Mouse (Mus musculus) small intestine, adult 2 months (tissue): Measurements from ENCODE around the gene Smyd3. TPM values are rescaled to one million over a fixed set of nuclear protein-coding genes. Genes with fewer than 3 reads are reported as not detected.

Experiments
- H3K27ac ChIP-seq: fragments of 200-500 bp; 2 replicates; pipeline ENCODE4 v1.5.1; 2012; ENCODE audit warnings: low read depth, low read length, control low read depth, inconsistent platforms; ENCODE audit not compliant: insufficient read depth
- H3K27me3 ChIP-seq: fragments of 200-500 bp; 2 replicates; pipeline ENCODE4 v1.6.1; 2012; ENCODE audit warnings: mild to moderate bottlenecking, moderate library complexity, low read length, inconsistent platforms; ENCODE audit not compliant: control insufficient read depth, insufficient read depth
- H3K36me3 ChIP-seq: fragments of 200-500 bp; 2 replicates; pipeline ENCODE4 v1.6.1; 2012; ENCODE audit warnings: mild to moderate bottlenecking, low read length, control low read depth, inconsistent platforms; ENCODE audit not compliant: control insufficient read depth, insufficient read depth
- H3K4me1 ChIP-seq: fragments of 200-500 bp; 2 replicates; pipeline ENCODE4 v1.6.1; 2012; ENCODE audit warnings: low read length, inconsistent platforms, mixed read lengths; ENCODE audit not compliant: control insufficient read depth, insufficient read depth, insufficient read length
- H3K4me3 ChIP-seq: fragments of 200-500 bp; 2 replicates; pipeline ENCODE4 v1.5.1; 2012; ENCODE audit warnings: low read depth, mild to moderate bottlenecking, control low read depth, inconsistent platforms, low read length, moderate library complexity
- CTCF ChIP-seq: fragments of 200-500 bp; IDR thresholded peaks from 2 replicates; pipeline ENCODE4 v1.5.1; 2012; ENCODE audit warnings: low read depth, mild to moderate bottlenecking, control low read depth, inconsistent platforms, low read length, moderate library complexity, mixed read lengths; ENCODE audit not compliant: insufficient replicate concordance, insufficient read length; ENCODE audit errors: extremely low read depth
- POLR2A ChIP-seq: fragments of 200-500 bp; IDR thresholded peaks from 2 replicates; pipeline ENCODE4 v1.6.1; 2012; ENCODE audit warnings: low read depth, mild to moderate bottlenecking, control low read depth, inconsistent platforms, low read length, moderate library complexity
- WGBS: fragments of 180-500 bp; shearing (Covaris S2); methylation state at CpG from one replicate; pipeline ENCODE4 v1.1.7; 2018; 5-methylcytosine and 5-hydroxymethylcytosine counted together
- polyA plus RNA-seq: library from polyadenylated mRNA; depleted of rRNA; stranded (reverse); fragments of >200 nt; gene quantifications from 2 replicates; pipeline ENCODE4 v1.2.3, GENCODE M21; 2012

Gene Smyd3
- polyA plus RNA-seq, 1 experiment = 1.1 TPM

DNA sequence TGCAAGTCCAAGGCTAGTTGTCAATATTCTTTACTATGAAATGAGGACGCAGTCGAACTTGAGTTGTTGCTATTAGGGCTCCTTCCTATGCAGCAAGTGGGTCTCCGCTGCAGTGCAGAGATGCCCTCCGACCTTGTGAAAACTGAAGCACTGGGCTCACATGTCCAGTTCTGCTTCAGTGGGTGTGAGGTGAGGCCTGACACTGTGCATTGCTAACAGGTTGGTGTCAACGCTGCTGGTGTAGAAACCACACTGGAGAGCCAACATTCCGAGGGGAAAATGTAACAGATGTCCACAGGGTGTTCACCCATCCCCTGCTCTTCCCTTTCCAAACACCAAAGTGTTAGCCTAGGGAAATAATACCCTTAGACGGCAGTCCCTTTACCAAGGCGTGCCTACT is 43.1 kb downstream of the Smyd3 start:
- Histone ChIP-seq H3K4me3 (no peak overlapping the region), H3K36me3 (no peaks in the 10 kb centered on the region), H3K4me1 (0 out of 2 replicates have a peak, but pooled peaks cover 1% of the 10 kb centered on the region), H3K27ac (no peak overlapping the region), H3K27me3 (no peaks in the 10 kb centered on the region)
- no peak for TF ChIP-seq CTCF
- TF ChIP-seq POLR2A = no peak
- 91% methylated on average over 8 of the region's 8 CpGs for WGBS

DNA sequence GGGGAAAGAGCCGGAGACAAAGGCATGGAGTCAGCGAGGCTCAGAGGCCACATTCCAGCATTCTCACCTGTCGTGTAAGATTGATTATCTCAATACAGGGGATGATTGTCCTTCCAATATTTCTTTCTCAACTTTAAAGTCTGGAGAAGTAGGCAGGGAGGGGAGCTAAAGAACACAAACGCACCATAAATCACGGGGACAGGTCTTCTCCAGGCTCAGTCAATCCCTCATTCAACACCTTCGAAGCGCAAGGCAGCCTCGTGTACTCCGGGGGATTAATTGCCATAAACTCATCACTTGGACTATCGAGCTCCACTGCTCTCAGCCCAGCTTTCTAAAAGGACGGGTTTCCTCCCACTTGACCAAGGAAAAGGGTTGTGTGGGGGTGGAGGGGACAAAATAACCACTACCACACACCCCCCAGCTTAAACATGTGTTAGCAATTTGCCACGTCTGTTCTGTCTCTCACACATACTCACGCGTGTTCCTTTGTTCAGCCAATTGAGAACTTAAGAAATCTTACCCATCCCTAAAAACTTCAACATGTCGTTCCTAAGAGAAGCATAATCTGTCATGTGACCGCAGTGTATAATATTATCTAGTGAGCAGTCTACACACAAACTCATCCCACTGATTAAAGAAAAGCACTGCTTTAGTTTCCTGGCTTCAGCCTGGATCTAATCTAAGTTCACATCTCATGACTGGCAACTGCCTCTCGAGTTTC is 43.8 kb downstream of the Smyd3 start:
- H3K4me1 ChIP-seq = no peaks in the 10 kb centered on the region
- H3K4me3 ChIP-seq = no peak overlapping the region
- no peak overlapping the region for H3K27ac ChIP-seq
- H3K27me3 ChIP-seq = no peaks in the 10 kb centered on the region
- WGBS = 79% methylated on average over 17 of the region's 17 CpGs
- TF ChIP-seq CTCF (no peak), POLR2A (no peak)
- no peaks in the 10 kb centered on the region for H3K36me3 ChIP-seq

DNA sequence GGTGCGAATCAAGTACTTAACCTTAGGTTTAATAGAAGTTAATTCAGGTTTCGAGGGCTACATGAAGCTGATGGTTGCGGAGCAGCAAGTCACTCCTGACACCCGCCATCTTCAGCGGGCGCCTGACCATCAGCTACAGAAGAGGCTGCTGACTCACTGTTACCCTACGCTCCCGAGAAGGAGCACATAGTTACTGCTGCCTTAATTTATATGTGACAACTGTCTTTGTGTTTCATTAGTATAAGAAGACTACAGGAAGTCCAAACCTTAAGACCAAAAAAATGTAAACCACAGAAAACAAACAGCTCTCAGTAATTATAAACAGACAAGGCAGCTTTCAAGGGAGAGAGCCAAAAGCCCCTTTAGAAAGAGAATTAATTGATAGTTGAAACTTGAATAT is 49.9 kb downstream of the Smyd3 start:
- no peak overlapping the region for H3K27ac ChIP-seq
- TF ChIP-seq POLR2A = no peak
- TF ChIP-seq CTCF = no peak
- 85% methylated on average over 8 of the region's 8 CpGs for WGBS
- no peaks in the 10 kb centered on the region for H3K36me3 ChIP-seq
- no peak overlapping the region for H3K4me3 ChIP-seq
- H3K4me1 ChIP-seq = no peaks in the 10 kb centered on the region
- H3K27me3 ChIP-seq = no peaks in the 10 kb centered on the region

DNA sequence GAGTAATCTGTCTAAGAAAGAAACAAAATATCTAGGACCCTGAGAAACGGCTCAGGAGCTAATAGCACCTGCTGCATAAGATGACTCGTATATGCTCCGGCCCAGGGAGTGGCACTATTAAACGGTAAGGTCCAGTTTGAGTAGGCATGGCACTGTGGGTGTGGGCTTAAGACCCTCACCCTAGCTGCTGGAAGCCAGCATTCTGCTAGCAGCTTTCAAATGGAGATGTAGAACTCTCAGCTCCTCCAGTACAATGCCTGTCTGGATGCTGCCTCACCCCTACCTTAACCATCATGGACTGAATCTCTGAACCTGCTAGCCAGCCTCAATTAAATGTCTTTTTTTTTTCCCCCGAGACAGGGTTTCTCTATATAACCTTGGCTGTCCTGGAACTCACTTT is 55.5 kb downstream of the Smyd3 start:
- 68% methylated on average over 5 of the region's 5 CpGs for WGBS
- H3K36me3 ChIP-seq = no peaks in the 10 kb centered on the region
- TF ChIP-seq CTCF (no peak), POLR2A (no peak)
- H3K27me3 ChIP-seq = no peaks in the 10 kb centered on the region
- no peak overlapping the region for H3K4me3 ChIP-seq
- H3K27ac ChIP-seq = no peak overlapping the region
- no peaks in the 10 kb centered on the region for H3K4me1 ChIP-seq

DNA sequence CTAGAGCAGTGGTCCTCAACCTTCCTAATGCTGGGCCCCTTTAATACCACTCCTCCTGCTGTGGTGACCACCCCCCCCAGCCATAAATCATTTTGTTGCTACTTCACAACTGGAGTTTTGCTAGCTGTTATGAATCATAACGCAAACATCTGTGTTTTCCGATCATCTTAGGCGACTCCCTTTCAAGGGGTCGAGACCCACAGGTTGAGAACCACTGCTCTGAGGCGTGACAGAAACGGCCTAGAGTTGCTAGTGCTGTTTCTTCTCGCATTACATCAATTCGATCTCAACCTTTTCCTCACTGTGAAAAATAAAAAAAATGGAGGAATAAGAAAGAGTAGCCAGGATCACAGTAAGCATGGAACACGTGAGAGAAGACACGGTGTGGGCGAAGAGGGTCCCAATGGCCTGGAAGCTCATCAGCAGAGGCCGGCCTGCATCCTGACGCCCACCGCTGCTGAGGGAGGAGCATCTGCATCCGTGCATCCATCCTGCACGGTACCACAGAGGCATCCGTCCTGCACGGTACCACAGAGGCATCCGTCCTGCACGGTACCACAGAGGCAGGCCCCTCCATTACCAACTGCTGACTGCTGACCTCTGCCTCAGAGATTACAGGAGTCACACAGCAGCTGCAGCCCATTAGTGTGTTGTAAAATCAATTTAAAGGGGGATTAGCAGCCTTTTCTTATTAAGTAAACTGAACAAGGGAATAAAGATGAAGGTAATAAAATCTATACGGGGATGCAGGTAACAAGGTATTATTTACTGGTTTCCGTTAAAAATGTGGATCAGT is 56.6 kb downstream of the Smyd3 start:
- no peaks in the 10 kb centered on the region for H3K27me3 ChIP-seq
- TF ChIP-seq CTCF (no peak), POLR2A (no peak)
- H3K27ac ChIP-seq = no peak overlapping the region
- no peak overlapping the region for H3K4me3 ChIP-seq
- WGBS = 85% methylated on average over 22 of the region's 22 CpGs
- no peaks in the 10 kb centered on the region for H3K4me1 ChIP-seq
- no peaks in the 10 kb centered on the region for H3K36me3 ChIP-seq

DNA sequence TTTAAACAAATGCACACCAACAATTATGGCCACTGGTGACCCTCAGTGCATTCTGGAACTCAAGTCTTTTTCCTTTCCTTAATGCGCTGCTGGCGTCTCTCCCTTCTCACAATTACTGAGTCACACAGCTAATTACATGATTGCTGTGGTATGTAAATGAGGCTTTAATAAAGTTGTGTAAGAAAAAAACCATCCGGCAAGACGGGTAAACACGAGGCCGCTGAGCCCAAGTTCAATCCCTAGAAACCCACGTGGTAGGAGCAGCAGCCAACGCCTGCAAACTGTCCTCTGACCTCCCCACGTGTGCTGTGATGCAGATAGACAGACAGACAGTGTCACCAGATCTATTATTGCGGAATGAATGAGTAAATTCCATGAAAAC is 58.9 kb downstream of the Smyd3 start:
- H3K4me3 ChIP-seq = no peak overlapping the region
- 78% methylated on average over 10 of the region's 10 CpGs for WGBS
- TF ChIP-seq POLR2A (no peak), CTCF (no peak)
- H3K36me3 ChIP-seq = no peaks in the 10 kb centered on the region
- no peaks in the 10 kb centered on the region for H3K4me1 ChIP-seq
- no peaks in the 10 kb centered on the region for H3K27me3 ChIP-seq
- H3K27ac ChIP-seq = no peak overlapping the region

DNA sequence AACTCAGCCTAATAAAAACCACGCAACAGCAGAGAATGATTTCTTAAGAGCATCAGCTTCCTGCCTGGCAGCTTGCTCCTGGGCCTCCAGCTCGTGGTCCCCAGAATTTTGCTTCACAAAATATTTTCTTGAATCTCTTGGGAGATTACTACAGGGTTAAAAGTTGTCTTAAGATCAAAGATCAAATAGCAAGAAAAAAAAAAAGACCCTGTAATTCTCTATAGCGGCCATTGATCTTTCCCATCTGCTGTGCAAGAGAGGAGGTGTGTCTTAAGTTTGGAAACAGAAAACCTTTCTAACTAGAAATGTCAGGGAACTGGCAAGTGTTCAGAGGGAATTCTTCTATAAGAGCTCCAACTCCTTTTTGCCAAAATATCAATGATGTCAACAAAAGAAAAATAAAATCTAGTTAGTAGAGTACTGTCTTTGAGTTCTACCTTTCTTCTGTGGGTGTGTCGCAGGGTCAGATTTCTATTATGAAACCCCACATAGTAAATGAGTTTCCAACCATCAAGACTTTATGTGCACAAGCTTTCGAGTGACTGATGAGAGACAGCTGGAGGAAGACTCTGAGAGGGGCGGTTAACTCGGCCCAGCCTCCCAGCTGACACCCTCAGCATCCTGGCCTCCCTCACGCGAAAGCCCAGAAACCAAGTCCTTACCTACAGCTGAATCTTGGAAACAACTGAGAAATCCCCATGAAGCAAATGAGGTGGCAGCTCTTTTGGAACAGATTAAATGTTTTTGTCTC is 59.4 kb downstream of the Smyd3 start:
- WGBS = 71% methylated on average over 9 of the region's 9 CpGs

More for the DNA sequence above, 59.4 kb downstream of the Smyd3 start:
- Histone ChIP-seq H3K4me3 (no peak overlapping the region), H3K36me3 (no peaks in the 10 kb centered on the region), H3K27ac (no peak overlapping the region), H3K4me1 (no peaks in the 10 kb centered on the region), H3K27me3 (no peaks in the 10 kb centered on the region)
- TF ChIP-seq POLR2A = no peak
- TF ChIP-seq CTCF = no peak
